In the genomic region with DNA sequence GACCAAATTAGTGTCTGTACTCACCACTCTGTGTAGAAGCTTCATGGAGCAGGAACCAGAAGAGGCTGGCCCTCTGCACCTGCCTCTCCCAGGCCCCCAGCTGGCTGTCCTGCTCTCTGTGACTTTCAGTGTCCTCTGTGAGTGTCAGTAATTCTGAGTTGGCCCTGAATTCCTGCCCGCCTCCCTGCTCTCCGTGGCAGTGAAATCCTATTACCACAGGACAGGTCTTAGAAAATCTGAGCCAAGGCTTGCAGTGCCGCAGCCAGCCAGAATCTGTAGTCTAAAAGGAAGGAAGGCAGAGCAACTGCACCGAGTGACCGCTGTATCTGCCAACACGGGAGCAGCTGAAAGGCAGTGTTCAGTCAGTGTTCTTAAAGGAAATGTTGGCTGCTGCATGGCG, we compare ENCODE assay signal across 13 mouse cellular contexts. TPM values are rescaled to one million over a fixed set of nuclear protein-coding genes. Genes with fewer than 3 reads are reported as not detected.
DNase-seq lines count a peak whose midpoint lies in the region; ATAC-seq lines count a peak whose summit lies in the region.
"Had no signal": no experiment of that assay in that cellular context is flagged by ENCODE, and none has a peak within 500 bp of the region (broad histone marks: within the 10 kb centered on the region; RNA-seq: fewer than 3 reads in every experiment).

No protein-coding gene starts in this region.

- H3K27ac ChIP-seq in heart, embryonic 13.5 days (replicated peaks): peak overlapping the region; percentile 41
- no peak overlapping the region for H3K27ac ChIP-seq in heart, embryonic 11.5 days (ENCODE audit: low read depth, low read length)
- peak overlapping the region; percentile 68 for H3K27ac ChIP-seq in midbrain, embryonic 12.5 days (replicated peaks)

- WGBS in heart, embryonic 13.5 days: 68% methylated on average over 7 of the region's 7 CpGs
- 76% methylated on average over 7 of the region's 7 CpGs for WGBS in heart, embryonic 11.5 days (ENCODE audit: insufficient replicate concordance)
- WGBS in midbrain, embryonic 12.5 days: 58% methylated on average over 7 of the region's 7 CpGs

- H3K9me3 ChIP-seq in heart, embryonic 13.5 days: no peaks in the 10 kb centered on the region
- no peaks in the 10 kb centered on the region for H3K9me3 ChIP-seq in heart, embryonic 11.5 days (replicated peaks; ENCODE audit: control insufficient read depth, low read length)
- H3K9me3 ChIP-seq in midbrain, embryonic 12.5 days: no peaks in the 10 kb centered on the region
- H3K9me3 ChIP-seq: G1E had no signal

- no peak overlapping the region for H3K4me2 ChIP-seq in heart, embryonic 13.5 days
- H3K4me2 ChIP-seq in heart, embryonic 11.5 days: no peak overlapping the region
- no peak overlapping the region for H3K4me2 ChIP-seq in midbrain, embryonic 12.5 days (replicated peaks)

- peaks cover 97% of the 10 kb centered on the region for H3K36me3 ChIP-seq in heart, embryonic 13.5 days
- peaks cover 35% of the 10 kb centered on the region for H3K36me3 ChIP-seq in heart, embryonic 11.5 days (ENCODE audit: control insufficient read depth, insufficient read depth, low read length)
- H3K36me3 ChIP-seq in midbrain, embryonic 12.5 days: peaks cover 70% of the 10 kb centered on the region

- DNase-seq in adrenal gland, postnatal 10 days: peak; percentile 49
- DNase-seq in adrenal gland, adult (ENCODE audit: inconsistent age in 2 of 2, low spot score in 1 of 2): no peak
- DNase-seq in gastrocnemius, adult 8-10 months (ENCODE audit: low spot score in 2 of 2): peak; percentile 42 to 71
- no peak for DNase-seq in frontal cortex, postnatal 14 days (ENCODE audit: low spot score in 2 of 2)
- no peak for DNase-seq in testis, postnatal 10 days (ENCODE audit: low spot score)
- DNase-seq: embryo, embryonic 11 days; kidney, postnatal 25 days; thymus, postnatal 25 days had no signal

- H3K4me1 ChIP-seq in heart, embryonic 13.5 days: peaks cover 3% of the 10 kb centered on the region; the same call in 1 of the 2 replicates
- H3K4me1 ChIP-seq in heart, embryonic 11.5 days (ENCODE audit: control insufficient read depth, insufficient read depth, low read length): no peaks in the 10 kb centered on the region
- H3K4me1 ChIP-seq in midbrain, embryonic 12.5 days: peaks cover 15% of the 10 kb centered on the region

- no peaks in the 10 kb centered on the region for H3K27me3 ChIP-seq in heart, embryonic 13.5 days (replicated peaks)
- H3K27me3 ChIP-seq in heart, embryonic 11.5 days (ENCODE audit: control insufficient read depth, insufficient read depth, low read length): no peaks in the 10 kb centered on the region
- no peaks in the 10 kb centered on the region for H3K27me3 ChIP-seq in midbrain, embryonic 12.5 days

- no peak overlapping the region for H3K9ac ChIP-seq in heart, embryonic 13.5 days
- H3K9ac ChIP-seq in heart, embryonic 11.5 days (ENCODE audit: low read depth, low read length): no peak overlapping the region
- H3K9ac ChIP-seq in midbrain, embryonic 12.5 days (replicated peaks): no peak overlapping the region; the same call in 1 of the 2 replicates

- ATAC-seq in heart, embryonic 13.5 days (ENCODE audit: extremely low read depth, insufficient number of reproducible peaks, low FRiP score, low TSS enrichment): no peak
- no peak for ATAC-seq in heart, embryonic 11.5 days (replicated peaks; ENCODE audit: insufficient number of reproducible peaks, low FRiP score, low TSS enrichment)
- no peak for ATAC-seq in midbrain, embryonic 12.5 days (ENCODE audit: low FRiP score, low read depth)

- no peak overlapping the region for H3K4me3 ChIP-seq in heart, embryonic 13.5 days
- no peak overlapping the region for H3K4me3 ChIP-seq in heart, embryonic 11.5 days (ENCODE audit: low read depth, low read length)
- no peak overlapping the region for H3K4me3 ChIP-seq in midbrain, embryonic 12.5 days

RNA-seq across cellular contexts. Expression of a gene that starts 10.0 kb away (rescaled TPM):
- 10 to 100 TPM; 27.5 to 43.8 TPM for total RNA-seq in adrenal gland, postnatal 10 days (2021)
- 43.6 and 50.8 TPM in 2 replicates for polyA plus RNA-seq in heart, embryonic 13.5 days (2015; fragmentation: Nextera tagmentation; extraction: Ambion mirVana)
- polyA plus RNA-seq in heart, embryonic 11.5 days (2014; fragmentation: Nextera tagmentation; extraction: Ambion mirVana): 56.0 and 59.7 TPM in 2 replicates
- total RNA-seq in gastrocnemius, adult 8-10 months (2022): 100 to 1,000 TPM; 136 to 196 (median 151) TPM
- 77.6 and 83.8 TPM in 2 replicates for polyA plus RNA-seq in midbrain, embryonic 12.5 days (2016; fragmentation: Nextera tagmentation; extraction: Ambion mirVana)

RNA-seq across cellular contexts. Expression of a gene that starts 20.1 kb away (rescaled TPM):
- 10 to 100 TPM; 19.3 to 37.1 TPM for total RNA-seq in adrenal gland, postnatal 10 days (2021)
- 0.44 and 1.1 TPM in 2 replicates for polyA plus RNA-seq in heart, embryonic 13.5 days (2015; fragmentation: Nextera tagmentation; extraction: Ambion mirVana)
- 1.9 and 3.1 TPM in 2 replicates for polyA plus RNA-seq in heart, embryonic 11.5 days (2014; fragmentation: Nextera tagmentation; extraction: Ambion mirVana)
- 1 to 10 TPM in 3 of 4 experiments, under 1 TPM in 1; 0.27 to 5.3 (median 1.1) TPM for total RNA-seq in gastrocnemius, adult 8-10 months (2022)
- polyA plus RNA-seq in midbrain, embryonic 12.5 days (2016; fragmentation: Nextera tagmentation; extraction: Ambion mirVana): 7.0 and 9.8 TPM in 2 replicates
- total RNA-seq: hematopoietic stem cell, adult 5-6 weeks had no signal
- polyA plus RNA-seq: G1E had no signal

Comparison
In these comparisons a context has a peak if more than half of its experiments do, and no peak if none do; other contexts are left out.
1. DNase-seq: peak in adrenal gland, postnatal 10 days (single experiment) and gastrocnemius, adult 8-10 months (2 of 2); none in adrenal gland, adult (0 of 2), frontal cortex, postnatal 14 days (0 of 2) and testis, postnatal 10 days (single experiment).